Mouse (Mus musculus): ENCODE results near the gene Pde6b.

The Pde6b gene

GRCm38 (mm10) chr5:108403453-108403852 lies 15.3 kb downstream of the Pde6b start:
- DNase-seq, result no peak

- no peak for DNase-seq
Measured at GRCm38 (mm10) chr5:108405460-108405859, 17.3 kb downstream of the Pde6b start.

- no peak for DNase-seq
Measured at GRCm38 (mm10) chr5:108406977-108407376, 18.8 kb downstream of the Pde6b start.

GRCm38 (mm10) chr5:108414711-108415110 lies 26.5 kb downstream of the Pde6b start:
- no peak for DNase-seq

GRCm38 (mm10) chr5:108422741-108423140 lies 34.5 kb downstream of the Pde6b start:
- DNase-seq, result no peak

- no peak for DNase-seq
Measured at GRCm38 (mm10) chr5:108423427-108423826, 35.2 kb downstream of the Pde6b start.

GRCm38 (mm10) chr5:108427186-108427585 lies 39.0 kb downstream of the Pde6b start:
- DNase-seq, result peak; percentile 32 to 46

GRCm38 (mm10) chr5:108431196-108431595 lies 43.0 kb downstream of the Pde6b start:
- no peak for DNase-seq

DNA sequence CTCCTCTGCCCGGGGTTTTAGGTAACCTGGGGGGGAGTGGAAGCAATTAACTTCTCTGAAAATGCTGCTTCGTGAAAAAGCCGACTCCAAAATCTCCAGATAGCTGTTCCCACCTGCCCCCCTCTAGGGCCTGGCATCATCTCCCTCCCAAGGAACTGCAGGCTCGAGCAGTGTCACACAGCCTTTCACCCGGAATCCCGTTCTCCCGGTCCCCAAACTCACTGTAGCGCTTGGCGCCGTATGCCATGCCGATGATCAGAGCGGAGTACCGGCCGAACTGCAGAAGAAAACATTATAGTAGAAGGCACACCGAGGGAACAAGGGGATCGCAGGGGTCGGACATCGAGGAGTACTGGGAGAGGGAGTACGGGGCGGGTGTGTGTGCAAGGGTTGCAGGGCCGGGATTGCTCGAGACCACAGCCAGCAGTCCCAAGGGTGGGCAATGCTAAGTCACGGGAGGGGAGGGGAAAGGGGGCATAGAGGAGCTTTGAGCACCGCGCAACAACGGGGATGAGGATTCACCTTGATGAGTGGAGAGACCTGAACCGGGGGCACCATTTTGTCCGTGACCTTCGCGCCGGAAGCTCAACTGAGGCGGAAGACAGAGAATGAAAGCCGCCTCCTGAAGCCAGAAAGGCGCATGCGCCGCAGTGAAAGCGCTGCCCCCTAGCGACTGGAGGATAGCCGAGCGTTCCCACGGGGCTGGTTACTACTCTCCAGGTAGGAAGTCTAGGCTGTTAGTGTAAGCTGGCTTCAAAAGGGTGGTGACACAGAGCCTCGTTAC lies 45.8 kb downstream of the Pde6b start, which contains the start of gene Atp5k:
Gene Atp5k (minus strand): TSS at position 645 of the 784 bp plus-strand sequence.
- peak; percentile 94 to 96 for DNase-seq

GRCm38 (mm10) chr5:108436101-108436500 lies 47.9 kb downstream of the Pde6b start:
- no peak for DNase-seq

DNA sequence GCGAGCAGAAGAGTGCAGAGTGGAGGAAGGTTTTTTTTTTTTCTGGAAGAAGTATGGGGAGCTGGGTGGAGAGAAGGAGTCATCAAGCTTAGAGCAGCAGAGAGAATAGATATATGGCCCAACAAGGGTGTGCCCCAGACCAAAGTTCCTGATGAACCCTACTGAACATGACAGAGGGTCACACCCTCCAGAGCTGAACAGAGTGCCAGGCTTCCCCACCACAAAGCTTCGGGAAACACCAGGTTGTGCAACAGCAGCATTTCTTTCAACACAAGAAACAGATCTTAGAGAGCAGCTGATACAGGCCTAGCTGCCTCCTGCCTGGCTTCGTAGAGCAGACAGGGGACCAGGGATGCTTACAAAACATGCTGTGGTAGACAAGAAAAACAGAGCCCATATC lies 58.8 kb downstream of the Pde6b start:
- DNase-seq, result peak; percentile 46 to 52

DNA sequence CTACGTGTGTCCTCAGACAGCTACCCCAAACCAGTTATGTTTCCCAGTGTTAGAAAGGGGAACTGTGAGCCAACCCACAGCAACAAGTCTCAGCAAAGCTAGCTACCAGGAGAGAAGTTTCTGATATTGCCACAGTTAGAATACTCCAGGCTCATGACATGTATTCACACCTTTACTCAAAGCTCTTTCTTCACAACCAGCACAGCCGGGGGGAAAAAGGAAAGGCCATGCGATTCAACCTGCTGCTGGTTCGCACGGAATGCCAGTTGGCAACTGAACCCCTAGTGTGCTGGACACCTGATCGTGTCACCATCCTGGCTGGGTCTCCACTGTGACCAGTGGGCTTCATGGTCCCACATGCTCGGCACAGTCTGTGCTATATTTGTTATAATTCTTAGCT lies 59.7 kb downstream of the Pde6b start:
- DNase-seq, result no peak

GRCm38 (mm10) chr5:108448785-108449668 lies 60.8 kb downstream of the Pde6b start, which contains the start of gene Mfsd7a:
Mfsd7a (minus strand) TSS chr5:108448891.
- peak; percentile 84 to 89 for DNase-seq

DNA sequence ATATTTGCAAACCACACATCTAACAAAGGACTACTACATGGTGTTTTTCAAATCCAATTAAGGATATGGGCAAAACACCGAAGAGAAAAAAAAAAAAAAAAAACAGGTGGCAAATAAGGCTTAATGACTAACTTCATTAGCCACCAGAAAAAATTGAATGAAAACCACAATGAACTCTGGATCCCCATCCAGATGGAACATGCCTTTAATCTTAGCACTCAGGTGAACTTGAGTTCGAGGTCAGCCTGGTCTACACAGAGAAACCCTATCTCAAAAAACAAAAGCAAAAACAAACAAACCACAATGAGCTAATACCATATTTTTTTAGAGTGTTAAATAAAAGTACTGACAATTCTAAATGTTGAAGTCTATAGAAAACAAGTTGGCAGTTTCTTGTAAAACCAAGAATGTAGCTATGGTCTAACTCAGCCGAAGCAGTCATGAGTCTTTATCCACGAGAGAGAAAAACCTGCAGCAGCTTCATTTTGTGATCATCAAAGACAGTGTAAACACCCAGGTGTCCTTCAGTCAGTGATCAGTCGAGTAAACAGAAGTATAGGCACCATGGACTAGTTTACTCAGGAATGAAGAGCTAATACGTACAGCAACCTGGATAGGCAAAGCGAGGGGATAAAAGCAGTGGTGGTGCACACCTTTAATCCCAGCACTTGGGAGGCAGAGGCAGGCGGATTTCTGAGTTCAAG lies 62.8 kb downstream of the Pde6b start:
- DNase-seq, result no peak

DNA sequence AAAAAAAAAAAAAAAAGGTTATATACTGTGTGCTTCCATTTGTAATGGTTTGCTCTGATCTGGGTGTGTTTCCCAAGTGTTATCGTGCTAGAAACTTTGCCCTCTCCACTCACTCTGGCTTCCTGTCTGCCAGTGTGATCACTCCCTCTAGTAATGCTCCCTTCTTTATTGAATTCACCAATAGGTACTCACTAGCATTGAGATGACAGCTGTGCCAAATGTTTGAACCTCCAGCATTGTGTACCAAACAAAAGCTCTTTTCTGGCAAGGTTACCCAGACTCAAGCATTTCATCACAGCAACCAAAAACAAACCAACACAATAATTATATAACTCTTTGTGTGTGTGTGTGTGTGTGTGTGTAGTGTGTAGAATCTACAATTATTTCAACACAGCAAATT lies 63.4 kb downstream of the Pde6b start:
- DNase-seq, result no peak

GRCm38 (mm10) chr5:108452422-108452821 lies 64.2 kb downstream of the Pde6b start:
- no peak for DNase-seq

GRCm38 (mm10) chr5:108454094-108454493 lies 65.9 kb downstream of the Pde6b start:
- no peak for DNase-seq

GRCm38 (mm10) chr5:108458706-108459105 lies 70.5 kb downstream of the Pde6b start:
- no peak for DNase-seq

DNA sequence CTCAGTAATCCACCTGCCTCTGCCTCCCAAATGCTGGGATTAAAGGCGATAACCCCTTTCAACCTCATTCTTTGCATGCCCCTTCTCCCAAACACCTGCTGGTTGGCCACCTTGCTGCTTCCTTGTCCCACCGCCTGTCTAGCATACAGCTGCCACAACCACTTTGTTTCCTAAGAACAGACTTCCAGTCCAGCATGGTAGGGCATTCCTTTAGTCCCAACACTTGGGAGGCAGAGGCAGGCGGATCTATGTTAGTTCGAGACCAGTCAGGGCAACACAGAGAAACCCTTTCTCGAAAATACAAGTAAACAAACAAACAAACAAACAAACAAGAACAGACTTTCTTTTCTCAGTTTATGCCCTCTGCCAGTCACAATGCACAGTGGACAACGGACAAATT lies 72.3 kb downstream of the Pde6b start:
- no peak for DNase-seq

- DNase-seq, result peak; percentile 99
Measured at GRCm38 (mm10) chr5:108461082-108462065, 73.2 kb downstream of the Pde6b start, which contains the start of gene Pcgf3. Pcgf3 (plus strand) TSS chr5:108461232.

GRCm38 (mm10) chr5:108462446-108462845 lies 74.3 kb downstream of the Pde6b start:
- DNase-seq, result no peak

Data from lung, adult 18-20 months (tissue).